Mouse (Mus musculus) monocyte, adult 5-6 weeks (primary cell): ENCODE results near the gene Pon2. TPM values are rescaled to one million over a fixed set of nuclear protein-coding genes. Genes with fewer than 3 reads are reported as not detected.
"Not testable (repeated sequence)": the region's sequence is repeated elsewhere in the genome, so short reads cannot be mapped to it uniquely, and the experiment has no call there.

Experiments
- ATAC-seq: fragments of 153-309, 156-312 bp; replicated peaks from 2 replicates; pipeline ENCODE4 v1.8.0; 2017; ENCODE audit warnings: mild to moderate bottlenecking; ENCODE audit not compliant: low TSS enrichment, insufficient number of reproducible peaks, severe bottlenecking, poor library complexity, low FRiP score
- total RNA-seq: library from RNA; stranded (forward); fragments of 200-1000, 200-491, 200-594 nt; gene quantifications from 3 replicates; pipeline ENCODE4 v1.2.3, GENCODE M21; 2017

Gene Pon2
- total RNA-seq, 1 experiment from 2014 or later: 68.1 TPM

DNA sequence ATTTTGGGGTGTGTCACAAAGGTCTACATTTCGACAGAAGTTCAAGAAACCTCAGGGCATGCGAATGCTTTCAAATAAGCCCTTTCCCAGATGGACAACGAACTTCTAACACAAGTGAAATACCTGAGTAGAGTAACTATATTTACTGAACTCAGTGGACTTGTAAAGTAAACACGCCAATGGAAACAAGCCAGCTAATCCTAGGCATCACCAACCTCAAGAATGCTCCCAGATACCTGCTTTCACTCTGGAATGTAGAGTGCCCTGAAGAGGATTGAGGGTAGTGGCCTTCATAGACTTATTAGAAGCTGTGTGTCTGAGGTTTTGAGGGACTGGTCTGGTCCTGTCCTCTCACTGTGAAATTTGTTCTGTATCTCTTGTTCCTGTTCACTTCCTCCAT is 60.7 kb downstream of the Pon2 start:
- ATAC-seq: no peak

DNA sequence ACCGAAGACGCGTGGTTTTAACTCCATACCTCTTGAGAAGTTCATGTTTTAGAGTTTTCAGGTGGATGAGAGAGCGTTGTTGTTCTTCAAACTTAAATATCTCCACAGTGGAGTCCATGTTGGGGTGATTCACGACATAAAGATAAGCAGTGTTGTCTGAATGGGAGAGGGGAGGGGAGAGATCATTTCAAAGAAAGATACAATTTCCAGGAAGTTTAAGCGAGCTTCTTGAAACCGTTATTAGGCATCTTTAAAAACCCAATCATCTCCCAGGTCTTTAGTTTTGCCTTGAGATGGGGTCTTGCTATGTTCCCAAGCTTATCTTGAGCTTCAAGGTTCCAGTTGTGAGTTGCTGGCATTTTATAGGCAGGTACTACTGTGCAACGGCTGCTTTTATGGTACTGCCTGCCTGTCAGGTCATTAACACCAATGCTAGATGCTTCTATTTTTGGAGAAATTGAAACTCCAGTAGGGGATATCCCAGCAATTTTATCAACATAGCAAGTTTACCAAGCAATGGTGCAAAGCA is 61.3 kb downstream of the Pon2 start:
- ATAC-seq: no peak

DNA sequence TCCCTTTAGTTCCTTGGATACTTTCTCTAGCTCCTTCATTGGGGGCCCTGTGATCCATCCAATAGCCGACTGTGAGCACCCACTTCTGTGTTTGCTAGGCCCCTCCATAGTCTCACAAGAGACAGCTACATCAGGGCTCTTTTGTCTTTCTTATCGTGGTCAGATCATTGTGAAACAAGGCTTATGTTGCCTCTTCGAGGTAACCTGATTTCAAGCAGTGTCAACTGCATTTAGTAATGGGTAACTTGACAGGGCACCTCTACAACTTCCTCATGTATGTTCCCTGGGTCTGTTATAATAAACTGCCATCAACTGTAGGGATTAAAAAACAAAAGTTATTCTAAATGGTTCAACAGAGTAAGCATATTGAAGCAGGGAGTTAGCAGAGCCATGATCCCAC is 63.7 kb downstream of the Pon2 start:
- no peak for ATAC-seq

DNA sequence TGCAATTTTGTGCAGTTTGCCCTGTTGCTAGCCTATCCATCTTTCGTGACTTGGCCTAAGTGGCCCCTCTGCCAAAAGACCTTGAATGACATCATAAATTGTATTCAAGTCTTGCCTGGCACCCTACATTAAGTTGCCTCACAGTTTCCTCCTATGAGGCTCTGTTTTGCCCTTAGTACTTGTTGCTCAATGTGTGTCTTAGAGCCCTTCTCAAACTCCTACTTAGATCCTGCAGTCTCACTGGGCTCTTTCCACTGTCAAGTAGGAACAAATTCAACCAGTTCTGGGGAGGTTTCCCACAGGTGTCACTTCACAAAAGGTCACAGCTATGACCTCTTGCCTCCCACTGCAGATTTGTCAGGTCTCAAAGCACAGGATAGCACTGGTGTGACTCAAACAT is 64.4 kb downstream of the Pon2 start:
- no peak for ATAC-seq

DNA sequence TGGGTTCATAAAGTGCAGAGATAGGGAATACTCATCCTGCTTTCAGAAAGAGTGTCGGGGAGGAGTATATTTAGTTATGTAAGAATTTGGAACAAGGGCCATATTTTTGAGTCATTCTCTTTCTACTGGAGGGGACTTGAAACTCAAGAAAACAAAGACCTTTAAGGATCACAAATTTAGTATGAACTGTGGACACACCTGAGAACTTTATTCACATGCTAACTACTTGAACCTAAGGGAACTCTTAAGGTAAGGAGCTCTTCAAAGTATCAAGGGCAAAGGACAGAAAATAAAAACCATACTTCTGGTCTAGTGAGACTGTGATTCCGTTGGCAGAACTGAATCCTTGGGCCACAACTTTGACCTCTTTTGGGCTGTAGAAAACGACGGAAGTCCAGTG is 66.2 kb downstream of the Pon2 start:
- no peak for ATAC-seq

DNA sequence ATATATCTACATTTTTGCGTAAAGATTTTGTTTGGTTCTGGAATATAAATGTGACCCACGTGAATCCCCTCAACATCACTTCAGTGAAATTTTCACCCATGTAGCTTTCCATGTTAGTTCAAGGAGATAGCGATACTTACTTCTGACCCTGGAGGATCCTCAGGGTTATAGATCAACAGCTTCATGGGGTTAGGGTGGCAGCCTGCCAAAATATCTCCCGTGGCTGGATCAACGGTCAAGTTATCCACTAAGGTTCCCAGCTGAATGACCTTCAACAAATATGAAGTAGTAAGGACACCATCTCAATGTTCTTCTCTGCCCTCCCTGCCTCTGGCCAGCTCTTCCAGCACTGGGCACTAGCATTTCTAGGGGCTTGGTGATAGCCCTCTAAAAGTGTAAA is 68.0 kb downstream of the Pon2 start:
- ATAC-seq: no peak

DNA sequence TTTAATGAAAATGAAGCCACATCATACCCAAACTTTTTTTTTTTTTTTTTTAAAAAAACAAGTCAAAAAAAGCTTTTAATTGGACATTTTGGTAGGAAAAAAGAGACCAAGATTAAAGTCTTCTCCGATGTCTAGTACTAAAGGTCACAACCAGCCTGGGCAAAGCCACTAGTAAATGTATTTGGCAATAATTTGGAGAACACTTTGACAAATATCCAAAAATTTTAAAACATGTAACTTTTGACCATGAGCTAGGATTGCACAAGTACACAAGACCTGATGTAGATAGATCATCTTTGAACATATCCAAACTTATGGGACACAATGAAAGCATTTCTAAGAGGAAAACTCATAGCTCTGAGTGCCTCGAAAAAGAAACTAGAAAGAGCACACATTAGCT is 74.7 kb downstream of the Pon2 start:
- not testable (repeated sequence) for ATAC-seq

DNA sequence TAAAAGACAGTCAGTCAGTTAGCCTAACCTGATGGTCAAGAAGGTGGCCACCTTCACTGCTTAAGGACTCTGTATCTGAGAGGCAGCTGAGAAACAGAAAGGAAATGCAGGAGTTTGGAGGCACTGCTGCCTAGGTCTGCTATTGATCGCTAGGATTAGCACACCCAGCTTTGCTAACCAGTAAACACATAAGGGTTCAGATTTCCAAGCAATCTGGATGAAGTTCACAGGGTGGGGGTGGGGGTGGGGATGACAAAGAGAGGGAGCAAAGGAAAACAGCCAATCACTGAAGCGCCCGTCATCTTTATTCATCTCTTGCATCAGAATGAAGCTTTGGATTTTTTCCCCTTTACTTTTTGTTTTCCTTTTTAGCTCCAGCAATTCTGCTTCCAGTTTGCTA is 76.2 kb downstream of the Pon2 start:
- no peak for ATAC-seq

DNA sequence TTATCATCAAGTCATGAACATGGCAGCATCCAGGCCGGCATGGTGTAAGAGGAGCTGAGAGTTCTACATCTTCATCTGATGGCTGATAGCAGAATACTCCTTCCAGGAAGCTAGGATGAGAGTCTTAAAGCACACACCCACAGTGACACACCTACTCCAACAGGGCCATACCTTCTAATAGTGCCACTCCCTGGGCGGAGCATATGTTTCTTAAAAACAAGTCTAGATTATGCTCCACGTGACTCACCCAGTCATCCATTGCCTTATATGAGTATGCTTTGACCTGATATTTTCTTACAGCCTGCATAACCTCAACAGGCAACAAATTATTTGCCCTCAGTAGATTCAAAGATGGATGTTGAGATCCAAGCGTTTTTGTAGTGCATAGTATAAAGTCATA is 80.1 kb downstream of the Pon2 start:
- ATAC-seq: no peak

Other genes with a start within 250 kb of the Pon2 start
- gene Pon1, start 104.5 kb downstream of the Pon2 start, total RNA-seq: not detected in 3 replicates
- 2.1 to 7.2 TPM (median 4.7 TPM) in 3 replicates for gene Pon3, start 42.2 kb downstream of the Pon2 start, total RNA-seq
- gene Asb4, start 84.9 kb upstream of the Pon2 start, total RNA-seq: not detected in 3 replicates
- not detected in 3 replicates for gene Pdk4, start 197.9 kb upstream of the Pon2 start, total RNA-seq